22 mouse cellular contexts compared by ENCODE assay signal in genomic region chr17:88505941-88506340, GRCm38 (mm10). TPM values are rescaled to one million over a fixed set of nuclear protein-coding genes. Genes with fewer than 3 reads are reported as not detected.
A peak's percentile ranks its signal among the peaks of the same experiment; 100 is the strongest.
DNase-seq lines count a peak whose midpoint lies in the region; ATAC-seq and TF ChIP-seq lines count a peak whose summit lies in the region.
"Had no signal": no experiment of that assay in that cellular context is flagged by ENCODE, and none has a peak within 500 bp of the region (broad histone marks: within the 10 kb centered on the region; RNA-seq: fewer than 3 reads in every experiment).

No protein-coding gene starts in this region.

- no peak for TF ChIP-seq POLR2A in lung, adult 2 months (IDR thresholded peaks at IDR 0.05; ENCODE audit: borderline replicate concordance, extremely low read depth, low read depth, low read length)

- H3K36me3 ChIP-seq in hindbrain, embryonic 15.5 days: no peaks in the 10 kb centered on the region
- H3K36me3 ChIP-seq in hindbrain, embryonic 12.5 days: no peaks in the 10 kb centered on the region
- no peaks in the 10 kb centered on the region for H3K36me3 ChIP-seq in lung, embryonic 16.5 days (ENCODE audit: control insufficient read depth, insufficient read depth, low read length)
- H3K36me3 ChIP-seq in embryonic facial prominence, embryonic 10.5 days (replicated peaks): no peaks in the 10 kb centered on the region
- H3K36me3 ChIP-seq: embryonic facial prominence, embryonic 12.5 days; forebrain, embryonic 15.5 days; limb, embryonic 15.5 days; midbrain, embryonic 13.5 days; neural tube, embryonic 13.5 days had no signal

- H3K9me3 ChIP-seq in hindbrain, embryonic 15.5 days: no peaks in the 10 kb centered on the region
- no peaks in the 10 kb centered on the region for H3K9me3 ChIP-seq in hindbrain, embryonic 12.5 days (replicated peaks)
- no peaks in the 10 kb centered on the region for H3K9me3 ChIP-seq in lung, embryonic 16.5 days (ENCODE audit: control insufficient read depth, low read length)
- no peaks in the 10 kb centered on the region for H3K9me3 ChIP-seq in embryonic facial prominence, embryonic 10.5 days
- H3K9me3 ChIP-seq: embryonic facial prominence, embryonic 12.5 days; forebrain, embryonic 15.5 days; G1E; limb, embryonic 15.5 days; midbrain, embryonic 13.5 days; neural tube, embryonic 13.5 days had no signal

- no peak overlapping the region for H3K4me2 ChIP-seq in hindbrain, embryonic 15.5 days
- no peak overlapping the region for H3K4me2 ChIP-seq in hindbrain, embryonic 12.5 days (replicated peaks)
- H3K4me2 ChIP-seq in lung, embryonic 16.5 days (ENCODE audit: low read depth, low read length): no peak overlapping the region
- H3K4me2 ChIP-seq: embryonic facial prominence, embryonic 12.5 days; forebrain, embryonic 15.5 days; limb, embryonic 15.5 days; midbrain, embryonic 13.5 days; neural tube, embryonic 13.5 days had no signal

- peak; percentile 53 for DNase-seq in cerebellum, adult 11-12 months
- DNase-seq in cerebellum, adult 9-10 months: no peak
- DNase-seq in lung, adult 2 months: no peak
- DNase-seq in embryonic facial prominence, embryonic 10.5 days (ENCODE audit: low spot score): no peak
- no peak for DNase-seq in urinary bladder, postnatal 14 days (ENCODE audit: low spot score)
- DNase-seq: adrenal gland, postnatal 10 days; gastrocnemius, postnatal 36 days; kidney, adult 18-20 months; kidney, postnatal 10 days; thymus, adult 18-20 months; thymus, postnatal 4 days had no signal

- WGBS in hindbrain, embryonic 15.5 days: 90% methylated on average over 15 of the region's 15 CpGs
- 91% methylated on average over 15 of the region's 15 CpGs for WGBS in hindbrain, embryonic 12.5 days
- 91% methylated on average over 15 of the region's 15 CpGs for WGBS in lung, embryonic 16.5 days
- WGBS in lung, adult 2 months: 88% methylated on average over 15 of the region's 15 CpGs
- WGBS in embryonic facial prominence, embryonic 10.5 days: 92% methylated on average over 15 of the region's 15 CpGs

- no peak for TF ChIP-seq CTCF in lung, adult 2 months (IDR thresholded peaks at IDR 0.05; ENCODE audit: insufficient read depth, low read length)

- peak overlapping the region; percentile 53; the same call in 1 of the 2 replicates for H3K27ac ChIP-seq in hindbrain, embryonic 15.5 days (replicated peaks)
- no peak overlapping the region for H3K27ac ChIP-seq in hindbrain, embryonic 12.5 days
- peak overlapping the region; percentile 71; the same call in 1 of the 2 replicates for H3K27ac ChIP-seq in lung, embryonic 16.5 days (ENCODE audit: low read length)
- 0 out of 2 replicates have a peak overlapping the region, but pooled peaks have one; percentile 55 for H3K27ac ChIP-seq in embryonic facial prominence, embryonic 10.5 days (replicated peaks)
- H3K27ac ChIP-seq: embryonic facial prominence, embryonic 12.5 days; limb, embryonic 15.5 days; neural tube, embryonic 13.5 days had no signal

- no peak overlapping the region for H3K9ac ChIP-seq in hindbrain, embryonic 15.5 days
- no peak overlapping the region for H3K9ac ChIP-seq in hindbrain, embryonic 12.5 days
- H3K9ac ChIP-seq in lung, embryonic 16.5 days (ENCODE audit: low read length): no peak overlapping the region; the same call in 1 of the 2 replicates
- H3K9ac ChIP-seq: embryonic facial prominence, embryonic 12.5 days; forebrain, embryonic 15.5 days; limb, embryonic 15.5 days; midbrain, embryonic 13.5 days had no signal

- H3K4me3 ChIP-seq in hindbrain, embryonic 15.5 days: no peak overlapping the region
- H3K4me3 ChIP-seq in hindbrain, embryonic 12.5 days: no peak overlapping the region
- H3K4me3 ChIP-seq in lung, embryonic 16.5 days (ENCODE audit: low read length): no peak overlapping the region
- H3K4me3 ChIP-seq in lung, adult 2 months (replicated peaks; ENCODE audit: extremely low read depth, low read depth, low read length): no peak overlapping the region
- H3K4me3 ChIP-seq in embryonic facial prominence, embryonic 10.5 days: no peak overlapping the region
- H3K4me3 ChIP-seq: embryonic facial prominence, embryonic 12.5 days; erythroblast, embryonic 14.5 days; forebrain, embryonic 15.5 days; limb, embryonic 15.5 days; midbrain, embryonic 13.5 days; neural tube, embryonic 13.5 days had no signal

- peaks cover 18% of the 10 kb centered on the region for H3K4me1 ChIP-seq in hindbrain, embryonic 15.5 days (replicated peaks)
- peaks cover 12% of the 10 kb centered on the region for H3K4me1 ChIP-seq in hindbrain, embryonic 12.5 days
- H3K4me1 ChIP-seq in lung, embryonic 16.5 days (replicated peaks; ENCODE audit: control insufficient read depth, insufficient read depth, low read length): peaks cover 31% of the 10 kb centered on the region
- H3K4me1 ChIP-seq in lung, adult 2 months (ENCODE audit: control insufficient read depth, insufficient read depth, low read length): peaks cover 10% of the 10 kb centered on the region
- peaks cover 22% of the 10 kb centered on the region for H3K4me1 ChIP-seq in embryonic facial prominence, embryonic 10.5 days

- H3K27me3 ChIP-seq in hindbrain, embryonic 15.5 days: no peaks in the 10 kb centered on the region
- H3K27me3 ChIP-seq in hindbrain, embryonic 12.5 days: peaks cover 5% of the 10 kb centered on the region; the same call in 1 of the 2 replicates
- no peaks in the 10 kb centered on the region for H3K27me3 ChIP-seq in lung, embryonic 16.5 days (ENCODE audit: control insufficient read depth, insufficient read depth, low read depth, low read length)
- H3K27me3 ChIP-seq in embryonic facial prominence, embryonic 10.5 days (replicated peaks; ENCODE audit: low read depth, poor library complexity, severe bottlenecking): no peaks in the 10 kb centered on the region
- H3K27me3 ChIP-seq: embryonic facial prominence, embryonic 12.5 days; forebrain, embryonic 15.5 days; limb, embryonic 15.5 days had no signal

- ATAC-seq in hindbrain, embryonic 15.5 days (ENCODE audit: low FRiP score, low read depth): no peak
- no peak for ATAC-seq in hindbrain, embryonic 12.5 days (ENCODE audit: low FRiP score)
- no peak for ATAC-seq in lung, embryonic 16.5 days (ENCODE audit: low read depth)
- ATAC-seq: activated CD4-positive, CD25-positive, alpha-beta regulatory T cell, adult 4 months had no signal

RNA-seq across cellular contexts. Expression of gene Ppp1r21, which starts 24.0 kb away (rescaled TPM):
- 38.8 and 41.1 TPM in 2 replicates for polyA plus RNA-seq in hindbrain, embryonic 15.5 days (2015; fragmentation: Nextera tagmentation; extraction: Ambion mirVana)
- polyA plus RNA-seq in hindbrain, embryonic 12.5 days (2016; fragmentation: Nextera tagmentation; extraction: Ambion mirVana): 25.9 and 28.2 TPM in 2 replicates
- polyA plus RNA-seq in lung, embryonic 16.5 days (2015; fragmentation: Nextera tagmentation; extraction: Ambion mirVana): 23.1 and 24.7 TPM in 2 replicates
- 22.8 and 31.2 TPM in 2 replicates for polyA plus RNA-seq in lung, adult 2 months (2012; rRNA removed)
- polyA plus RNA-seq in embryonic facial prominence, embryonic 10.5 days (2016; fragmentation: Nextera tagmentation; extraction: Ambion mirVana): 17.9 and 19.7 TPM in 2 replicates
